Mouse (Mus musculus): ENCODE measurements at regions not wholly inside any gene's neighbourhood (a gene's known extent, or its start where the extent isn't known, plus 50 kb on each side); places are given as distances from the start of the nearest gene placed in this dataset.

- TF ChIP-seq CTCF (IDR thresholded peaks at IDR 0.05) (no peak), EP300 (IDR thresholded peaks at IDR 0.05) (no peak)
Measured at GRCm38 (mm10) chr8:91876161-91876560, 74.3 kb upstream of the Irx3 start.

All from lung, postnatal 0 days (tissue).